Mouse (Mus musculus) C2C12 (cell line): ENCODE results near the gene Rere. TPM values are rescaled to one million over a fixed set of nuclear protein-coding genes. Genes with fewer than 3 reads are reported as not detected.

Experiments used
- H3K27me3 ChIP-seq: one replicate; pipeline ENCODE4 v1.6.1; 2011; ENCODE audit not compliant: control insufficient read depth, insufficient read depth, insufficient read length
- H3K36me3 ChIP-seq: one replicate; pipeline ENCODE4 v1.6.1; 2011; ENCODE audit not compliant: control insufficient read depth, insufficient read depth
- H3K4me3 ChIP-seq: one replicate; pipeline ENCODE4 v1.5.1; 2011; ENCODE audit warnings: mild to moderate bottlenecking, control low read depth; ENCODE audit not compliant: poor library complexity, insufficient read depth, severe bottlenecking
- H3K79me2 ChIP-seq: one replicate; pipeline ENCODE4 v1.6.1; 2011; ENCODE audit not compliant: control insufficient read depth, insufficient read depth
- H3K79me3 ChIP-seq: one replicate; pipeline ENCODE4 v1.6.1; 2011; ENCODE audit warnings: low read depth, control low read depth
- H3ac ChIP-seq: one replicate; pipeline ENCODE3; 2011; ENCODE audit warnings: low read depth; ENCODE audit not compliant: control insufficient read depth, insufficient read length
- CEBPB ChIP-seq: IDR thresholded peaks from one replicate; pipeline ENCODE4 v1.6.1; 2011; ENCODE audit warnings: low read depth, mild to moderate bottlenecking, control low read depth, moderate library complexity
- CTCF ChIP-seq: IDR thresholded peaks from one replicate; pipeline ENCODE4 v1.5.1; 2011; ENCODE audit not compliant: control insufficient read depth, insufficient read depth, insufficient read length
- FOSL1 ChIP-seq: IDR thresholded peaks from one replicate; pipeline ENCODE4 v1.8.0; 2011; ENCODE audit warnings: mild to moderate bottlenecking, low read length; ENCODE audit not compliant: poor library complexity, insufficient read depth, severe bottlenecking
- MAX ChIP-seq: IDR thresholded peaks from one replicate; pipeline ENCODE4 v1.6.1; 2011; ENCODE audit warnings: mild to moderate bottlenecking, control low read depth
- MYOD1 ChIP-seq: IDR thresholded peaks from one replicate; pipeline ENCODE4 v1.6.1; 2011; ENCODE audit warnings: low read depth; ENCODE audit not compliant: control insufficient read depth, insufficient read length
- MYOG ChIP-seq: IDR thresholded peaks from one replicate; pipeline ENCODE4 v1.6.1; 2011; ENCODE audit not compliant: control insufficient read depth, insufficient read length; ENCODE audit errors: extremely low read depth
- USF1 ChIP-seq: IDR thresholded peaks from one replicate; pipeline ENCODE4 v1.6.1; 2011; ENCODE audit warnings: low read depth, mild to moderate bottlenecking, control low read depth, moderate library complexity
- polyA plus RNA-seq: library from polyadenylated mRNA; unstranded; fragments of >200 nt; fragmentation: generic; extraction: Trizol; gene quantifications from one replicate; pipeline ENCODE4 v1.2.1, GENCODE M21; 2012; ENCODE audit warnings: missing spikeins

Rere gene
- polyA plus RNA-seq, 1 experiment = 27.1 TPM

DNA sequence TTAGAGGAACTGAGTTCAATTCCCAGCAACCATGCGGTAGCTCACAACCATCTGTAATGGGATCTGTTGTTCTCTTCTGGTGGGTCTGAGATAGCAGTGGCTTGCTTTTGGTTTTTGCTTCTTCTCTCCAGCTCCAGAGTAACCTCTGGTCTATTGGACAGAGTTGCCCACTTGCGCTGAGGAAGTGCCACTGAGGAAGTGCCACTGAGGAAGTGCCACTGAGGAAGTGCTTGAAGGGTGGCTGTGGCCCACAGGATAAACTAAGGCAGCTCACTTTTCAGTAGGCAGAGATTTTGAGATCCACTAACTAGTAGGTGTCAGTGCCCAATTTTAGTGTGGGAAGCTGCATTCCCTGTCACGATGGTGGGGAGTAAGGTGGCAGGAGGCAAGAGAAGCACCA is 327.2 kb downstream of the Rere start:
- Histone ChIP-seq H3ac (no peak overlapping the region), H3K79me3 (peaks cover 8% of the 10 kb centered on the region), H3K4me3 (no peak overlapping the region), H3K79me2 (peaks cover 27% of the 10 kb centered on the region), H3K27me3 (no peaks in the 10 kb centered on the region), H3K36me3 (peaks cover 33% of the 10 kb centered on the region)
- TF ChIP-seq USF1 (no peak), MAX (no peak), MYOD1 (no peak), CEBPB (no peak), FOSL1 (no peak), MYOG (no peak), CTCF (no peak)

DNA sequence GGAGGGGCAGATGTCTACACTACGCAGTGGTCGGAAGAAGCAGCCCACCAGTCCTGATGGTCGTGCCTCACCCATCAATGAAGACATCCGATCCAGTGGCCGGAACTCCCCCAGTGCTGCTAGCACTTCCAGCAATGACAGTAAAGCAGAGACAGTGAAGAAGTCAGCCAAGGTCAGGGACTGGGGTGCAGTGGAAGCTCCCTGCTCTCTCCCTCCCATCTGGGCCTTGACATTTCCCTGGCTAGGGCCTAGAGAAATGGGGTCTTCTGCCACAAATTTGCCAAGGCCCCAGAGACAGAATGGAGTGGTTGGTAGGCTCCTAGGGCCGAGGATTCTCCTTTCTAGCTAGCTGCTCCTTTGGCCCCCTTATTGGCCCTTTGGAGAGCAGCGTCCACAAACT is 332.3 kb downstream of the Rere start:
- H3K79me2 ChIP-seq = peaks cover 3% of the 10 kb centered on the region
- H3K79me3 ChIP-seq = peaks cover 2% of the 10 kb centered on the region
- TF ChIP-seq CEBPB (no peak), CTCF (no peak), FOSL1 (no peak), MYOG (no peak), MAX (no peak), MYOD1 (no peak), USF1 (no peak)
- H3K4me3 ChIP-seq = no peak overlapping the region
- H3K27me3 ChIP-seq = no peaks in the 10 kb centered on the region
- H3ac ChIP-seq = no peak overlapping the region
- peaks cover 70% of the 10 kb centered on the region for H3K36me3 ChIP-seq

DNA sequence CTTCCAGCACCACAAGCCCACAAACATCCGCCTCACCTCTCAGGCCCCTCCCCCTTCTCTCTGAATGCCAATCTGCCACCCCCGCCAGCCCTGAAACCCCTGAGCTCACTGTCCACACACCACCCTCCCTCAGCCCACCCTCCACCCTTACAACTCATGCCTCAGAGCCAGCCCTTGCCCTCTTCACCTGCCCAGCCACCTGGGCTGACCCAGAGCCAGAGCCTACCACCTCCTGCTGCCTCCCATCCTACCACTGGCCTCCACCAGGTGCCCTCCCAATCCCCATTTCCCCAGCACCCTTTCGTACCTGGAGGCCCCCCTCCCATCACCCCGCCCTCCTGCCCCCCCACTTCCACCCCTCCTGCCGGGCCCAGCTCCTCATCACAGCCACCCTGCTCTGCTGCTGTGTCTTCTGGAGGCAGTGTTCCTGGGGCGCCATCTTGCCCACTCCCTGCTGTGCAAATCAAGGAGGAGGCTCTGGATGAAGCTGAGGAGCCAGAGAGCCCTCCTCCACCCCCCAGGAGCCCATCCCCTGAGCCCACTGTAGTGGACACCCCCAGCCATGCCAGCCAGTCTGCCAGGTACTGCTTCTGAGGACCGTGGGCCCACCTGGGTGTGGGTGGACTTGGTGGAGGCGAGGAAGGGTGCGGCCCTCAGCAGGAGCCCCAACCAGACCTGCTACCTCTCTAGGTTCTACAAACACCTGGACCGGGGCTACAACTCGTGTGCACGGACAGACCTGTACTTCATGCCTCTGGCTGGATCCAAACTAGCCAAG is 334.0 kb downstream of the Rere start:
- H3K27me3 ChIP-seq = no peaks in the 10 kb centered on the region
- no peaks in the 10 kb centered on the region for H3K79me3 ChIP-seq
- TF ChIP-seq FOSL1 (no peak), CTCF (no peak), CEBPB (no peak), MYOD1 (no peak), USF1 (no peak)
- peaks cover 77% of the 10 kb centered on the region for H3K36me3 ChIP-seq
- no peak overlapping the region for H3ac ChIP-seq
- no peak overlapping the region for H3K4me3 ChIP-seq
- H3K79me2 ChIP-seq = no peaks in the 10 kb centered on the region

DNA sequence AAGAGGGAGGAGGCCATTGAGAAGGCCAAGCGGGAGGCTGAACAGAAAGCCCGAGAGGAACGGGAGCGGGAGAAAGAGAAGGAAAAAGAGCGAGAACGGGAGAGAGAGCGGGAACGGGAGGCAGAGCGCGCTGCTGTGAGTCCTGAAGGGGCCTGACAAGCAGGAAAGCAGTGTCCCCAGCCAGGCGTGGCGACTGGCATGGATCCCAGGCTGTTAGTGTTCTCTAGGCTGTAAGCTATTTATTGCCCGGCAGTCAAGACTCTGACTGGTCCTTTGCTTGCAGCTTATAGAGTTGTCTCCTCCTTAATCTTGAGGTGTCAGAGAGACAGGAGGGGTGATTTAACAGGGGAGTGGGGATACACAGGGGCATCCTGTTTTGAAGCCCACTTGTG is 334.6 kb downstream of the Rere start:
- Histone ChIP-seq H3K79me2 (no peaks in the 10 kb centered on the region), H3K4me3 (no peak overlapping the region), H3K79me3 (no peaks in the 10 kb centered on the region), H3ac (no peak overlapping the region), H3K27me3 (no peaks in the 10 kb centered on the region), H3K36me3 (peaks cover 72% of the 10 kb centered on the region)
- TF ChIP-seq MYOD1 = no peak

DNA sequence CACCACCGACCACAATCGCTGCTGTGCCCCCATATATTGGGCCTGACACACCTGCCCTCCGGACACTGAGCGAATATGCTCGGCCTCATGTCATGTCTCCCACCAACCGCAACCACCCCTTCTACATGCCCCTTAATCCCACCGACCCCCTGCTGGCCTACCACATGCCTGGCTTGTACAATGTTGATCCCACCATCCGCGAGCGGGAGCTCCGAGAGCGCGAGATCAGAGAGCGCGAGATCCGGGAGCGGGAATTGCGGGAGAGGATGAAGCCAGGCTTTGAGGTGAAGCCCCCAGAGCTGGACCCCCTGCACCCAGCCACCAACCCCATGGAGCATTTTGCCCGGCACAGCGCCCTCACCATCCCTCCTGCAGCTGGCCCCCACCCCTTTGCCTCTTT is 335.4 kb downstream of the Rere start:
- Histone ChIP-seq H3ac (no peak overlapping the region), H3K79me3 (no peaks in the 10 kb centered on the region), H3K36me3 (peaks cover 70% of the 10 kb centered on the region), H3K79me2 (no peaks in the 10 kb centered on the region), H3K4me3 (no peak overlapping the region), H3K27me3 (no peaks in the 10 kb centered on the region)
- TF ChIP-seq MYOD1 (no peak), FOSL1 (no peak), MAX (no peak), MYOG (no peak), USF1 (no peak), CEBPB (no peak), CTCF (no peak)

DNA sequence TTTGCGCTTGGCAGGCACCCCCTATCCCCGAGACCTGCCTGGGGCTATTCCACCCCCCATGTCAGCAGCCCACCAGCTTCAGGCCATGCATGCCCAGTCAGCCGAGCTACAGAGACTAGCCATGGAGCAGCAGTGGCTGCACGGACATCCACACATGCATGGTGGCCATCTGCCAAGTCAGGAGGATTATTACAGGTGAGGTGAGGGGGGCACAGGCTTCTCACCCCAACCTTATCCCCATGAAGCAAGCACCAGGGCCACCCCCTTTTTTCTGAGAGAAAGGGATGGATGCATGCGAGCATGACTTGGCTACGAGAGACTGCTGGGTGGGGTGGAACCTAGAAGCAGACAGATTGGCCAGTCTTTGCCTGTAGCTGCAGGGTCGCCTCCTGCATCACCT is 337.6 kb downstream of the Rere start:
- no peaks in the 10 kb centered on the region for H3K79me3 ChIP-seq
- H3K4me3 ChIP-seq = no peak overlapping the region
- peaks cover 50% of the 10 kb centered on the region for H3K36me3 ChIP-seq
- H3K27me3 ChIP-seq = no peaks in the 10 kb centered on the region
- H3ac ChIP-seq = no peak overlapping the region
- TF ChIP-seq CEBPB (no peak), CTCF (no peak), USF1 (no peak), MYOG (no peak), MYOD1 (no peak), FOSL1 (no peak), MAX (no peak)
- no peaks in the 10 kb centered on the region for H3K79me2 ChIP-seq
